Mouse (Mus musculus) 3T3-L1 (cell line): ENCODE measurements around the gene 2010111I01Rik.

Experiments
- DNase-seq: peaks from one replicate; pipeline ENCODE4 v3.0.0-alpha.2; 2015; ENCODE audit warnings: low read depth, low spot score

2010111I01Rik gene

GRCm38 (mm10) chr13:63150470-63151020 is 185.9 kb downstream of the 2010111I01Rik start:
- DNase-seq, result no peak

DNA sequence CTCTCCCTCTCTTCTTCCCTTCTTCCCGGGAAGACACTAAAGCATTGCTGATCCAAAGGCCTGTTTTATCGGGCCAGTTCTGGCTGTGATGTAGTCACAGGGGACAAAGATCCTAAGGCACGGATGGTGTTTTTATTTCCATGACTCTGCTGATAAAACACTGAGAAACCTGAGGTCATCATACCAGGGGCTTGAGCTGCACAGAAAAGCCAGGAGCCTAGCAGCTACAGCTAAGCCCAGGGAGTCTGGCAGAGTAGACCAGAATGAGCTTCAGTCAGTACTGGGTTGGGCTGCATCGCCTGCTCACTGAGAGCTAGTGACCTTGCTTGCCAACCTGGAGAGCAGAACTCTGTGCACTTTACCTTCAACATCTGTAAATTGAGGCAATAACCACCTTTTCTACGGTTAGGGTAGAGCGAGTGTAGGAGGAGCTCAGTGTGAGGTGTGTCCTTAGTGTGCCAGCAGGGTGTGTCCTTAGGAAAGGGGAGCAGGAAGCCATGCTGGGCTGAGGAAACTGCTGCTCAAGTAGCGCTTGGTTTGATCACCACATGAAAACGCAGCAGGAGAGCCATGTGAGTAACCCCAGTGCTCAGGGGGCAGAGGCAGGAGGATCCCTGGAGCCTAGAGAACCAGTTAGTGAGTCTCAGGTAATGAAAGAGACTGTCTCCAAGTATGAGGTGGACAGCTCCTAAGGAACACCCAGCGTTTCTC is 186.5 kb downstream of the 2010111I01Rik start:
- DNase-seq, result no peak

- DNase-seq, result no peak
These were observed 187.8 kb downstream of the 2010111I01Rik start for GRCm38 (mm10) chr13:63152498-63152897.

DNA sequence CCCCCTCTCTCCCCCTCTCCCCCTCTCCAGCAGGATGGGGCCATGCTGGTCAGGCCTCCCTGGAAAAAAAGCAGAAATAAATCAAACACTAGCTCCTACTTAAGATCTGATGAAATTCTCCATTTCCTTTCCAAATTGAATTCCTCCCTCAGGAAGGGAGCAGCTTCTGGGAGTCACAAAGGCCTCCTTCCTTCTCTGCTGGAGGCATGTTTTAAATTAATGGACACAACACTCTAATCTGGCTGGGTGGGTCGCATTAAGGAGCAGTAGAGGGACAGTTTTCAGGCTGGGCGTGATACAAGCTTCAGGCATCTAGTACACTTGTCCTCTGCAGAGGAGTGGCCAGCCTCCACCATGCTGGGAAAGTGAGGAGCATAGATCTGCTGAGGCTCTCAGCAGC is 188.7 kb downstream of the 2010111I01Rik start:
- no peak for DNase-seq

- peak; percentile 90 for DNase-seq
These were observed 190.3 kb downstream of the 2010111I01Rik start for GRCm38 (mm10) chr13:63154851-63155571.

- no peak for DNase-seq
These were observed 191.6 kb downstream of the 2010111I01Rik start for GRCm38 (mm10) chr13:63156264-63156663.

GRCm38 (mm10) chr13:63170282-63171073 is 205.8 kb downstream of the 2010111I01Rik start:
- DNase-seq, result peak; percentile 34

GRCm38 (mm10) chr13:63171347-63172096 is 206.8 kb downstream of the 2010111I01Rik start:
- DNase-seq, result peak; percentile 46

GRCm38 (mm10) chr13:63172097-63172445 is 207.4 kb downstream of the 2010111I01Rik start:
- DNase-seq, result no peak

GRCm38 (mm10) chr13:63174252-63175020 is 209.7 kb downstream of the 2010111I01Rik start:
- DNase-seq, result no peak

- no peak for DNase-seq
These were observed 211.4 kb downstream of the 2010111I01Rik start for GRCm38 (mm10) chr13:63176131-63176530.

DNA sequence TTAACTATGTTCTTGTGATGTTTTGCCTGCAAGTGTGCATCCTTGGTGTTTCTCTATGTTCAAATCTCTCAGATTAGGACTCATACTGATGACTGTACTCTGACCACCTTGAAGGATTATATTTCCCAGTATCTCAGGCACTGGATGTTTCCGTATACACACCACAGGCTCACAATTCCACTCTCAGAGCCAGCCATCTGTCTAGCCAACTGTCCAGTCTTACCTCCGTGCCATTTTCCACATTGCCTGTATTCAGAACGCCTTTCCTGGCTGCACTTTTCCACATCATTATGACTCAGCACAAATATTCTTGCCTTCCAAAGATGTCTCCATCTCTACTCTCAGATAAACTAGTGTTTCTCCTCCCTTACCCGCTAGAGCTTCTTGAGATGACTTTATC is 212.5 kb downstream of the 2010111I01Rik start:
- DNase-seq, result peak; percentile 34

DNA sequence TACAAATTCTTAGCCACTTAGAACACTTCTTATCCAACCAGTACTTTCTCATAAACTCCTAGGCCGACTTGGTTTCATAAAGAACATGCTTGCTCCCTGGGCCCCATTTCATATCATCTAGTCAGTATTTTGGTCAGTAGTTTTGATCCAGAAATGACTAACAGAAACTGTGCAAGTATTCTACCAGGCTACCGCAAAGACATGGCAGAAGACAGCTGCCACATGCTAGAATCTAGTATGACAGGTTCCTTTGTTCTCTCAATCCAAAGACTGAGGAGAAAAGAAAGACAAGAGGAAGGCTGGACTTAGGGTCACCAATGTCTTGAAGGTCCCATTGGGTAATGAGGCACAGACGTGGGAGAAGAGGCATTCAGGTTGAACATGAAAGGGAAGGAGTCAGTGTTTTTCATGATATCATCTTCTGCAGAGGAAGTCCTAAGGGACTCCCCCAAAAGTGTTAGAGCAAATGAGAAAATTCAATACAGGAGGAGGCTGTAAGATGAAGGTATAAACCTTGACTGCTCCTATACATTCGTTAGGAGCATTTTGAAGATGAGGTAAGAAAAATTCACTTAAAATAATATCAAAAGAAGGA is 216.0 kb downstream of the 2010111I01Rik start:
- DNase-seq, result no peak

- DNase-seq, result no peak
These were observed 220.3 kb downstream of the 2010111I01Rik start for GRCm38 (mm10) chr13:63184946-63185345.

GRCm38 (mm10) chr13:63186217-63186616 is 221.5 kb downstream of the 2010111I01Rik start:
- DNase-seq, result no peak

- DNase-seq, result no peak
These were observed 221.9 kb downstream of the 2010111I01Rik start for GRCm38 (mm10) chr13:63186642-63187041.

DNA sequence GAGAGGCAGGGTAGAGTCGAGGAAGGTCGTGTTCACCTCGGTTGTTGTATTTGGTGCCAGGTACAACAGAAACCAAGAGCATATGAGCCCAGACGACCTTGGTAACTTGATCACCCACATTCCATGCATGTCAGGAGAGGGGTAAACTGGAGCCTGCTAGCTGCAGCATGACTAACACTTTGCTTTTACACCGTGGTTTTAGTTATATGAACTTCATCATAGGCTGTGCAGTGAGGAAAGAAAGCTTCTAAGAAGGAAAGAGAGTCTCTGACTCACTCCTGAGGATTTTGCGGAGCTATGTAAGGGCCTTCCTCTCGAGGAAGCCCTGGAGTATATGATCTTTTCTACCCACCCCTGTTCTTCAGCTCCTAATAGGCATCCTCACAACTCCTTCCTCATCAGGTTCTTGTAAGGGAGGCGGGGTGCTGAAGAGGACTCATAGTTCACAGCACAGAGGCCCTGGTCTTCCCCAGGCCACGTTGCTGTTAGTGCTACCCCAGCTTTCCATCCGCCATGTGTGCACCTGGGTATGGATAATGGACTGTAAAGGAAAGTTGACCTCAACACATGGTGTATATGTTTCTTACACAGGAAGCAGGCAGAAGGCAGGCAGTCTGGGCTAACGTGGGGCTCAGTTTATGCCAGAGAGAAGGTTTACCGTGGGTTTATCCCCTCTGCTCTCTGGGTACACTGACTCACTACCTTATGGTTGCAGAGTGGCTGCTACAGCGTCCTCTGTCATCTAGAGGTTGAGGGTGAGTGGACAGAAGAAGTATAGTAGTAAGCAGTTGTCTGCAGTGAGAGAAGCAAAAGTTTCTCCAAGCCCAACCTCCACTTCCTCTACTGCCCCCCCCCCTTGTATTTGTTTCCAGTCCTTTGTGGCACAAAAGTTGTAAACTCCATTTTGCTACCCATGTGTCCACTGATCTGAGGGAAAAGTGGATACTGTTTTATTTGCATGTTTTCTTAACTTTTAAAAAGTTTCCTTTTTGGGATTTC is 222.8 kb downstream of the 2010111I01Rik start:
- peak; percentile 93 for DNase-seq

GRCm38 (mm10) chr13:63188306-63188705 is 223.6 kb downstream of the 2010111I01Rik start:
- peak; percentile 20 for DNase-seq

DNA sequence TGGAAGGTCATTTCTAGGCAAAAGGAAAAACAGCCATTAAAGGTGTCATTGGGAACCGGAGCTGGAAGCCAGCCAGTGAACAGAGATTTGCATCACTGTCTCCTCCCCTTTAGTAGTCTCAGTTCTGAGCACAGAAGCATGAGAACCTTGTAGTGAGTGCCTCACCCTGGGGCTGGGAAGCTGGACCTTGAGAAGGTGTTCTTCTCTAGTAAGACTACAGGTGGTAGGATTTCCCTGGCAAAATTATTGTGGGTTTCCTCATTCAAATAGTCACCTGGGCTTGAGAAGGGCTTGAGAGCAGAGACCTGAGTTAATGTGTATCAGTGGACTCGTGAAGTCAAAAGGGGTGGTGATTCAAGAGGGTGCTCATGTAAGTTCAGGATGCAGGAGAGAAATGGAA is 224.1 kb downstream of the 2010111I01Rik start:
- no peak for DNase-seq
